Mouse (Mus musculus): ENCODE measurements around the gene Itpk1. TPM values are rescaled to one million over a fixed set of nuclear protein-coding genes. Genes with fewer than 3 reads are reported as not detected.

The Itpk1 gene
- total RNA-seq (2021) = 10 to 100 TPM; 69.2 to 70.5 TPM
- long read RNA-seq, transcript Itpk1-201 (10 exons, 2,918 nt) = major isoform, 40 of 56 reads
- long read RNA-seq, partial matches to known transcripts = 1 of 56 reads
- long read RNA-seq, other reads (novel, unspliced or antisense) = 15 of 56 reads

GRCm38 (mm10) chr12:102704457-102705198 lies at the start of gene Itpk1:
Itpk1 (minus strand) TSS chr12:102704930.
- DNase-seq (ENCODE audit: low spot score in 2 of 2) = peak; percentile 50 to 51

GRCm38 (mm10) chr12:102748256-102748655 lies 43.5 kb upstream of the Itpk1 start:
- no peak for DNase-seq (ENCODE audit: low spot score in 2 of 2)

GRCm38 (mm10) chr12:102744839-102745238 lies 40.1 kb upstream of the Itpk1 start:
- DNase-seq (ENCODE audit: low spot score in 2 of 2) = no peak

- peak; percentile 87 to 91 for DNase-seq (ENCODE audit: low spot score in 2 of 2)
Observed at GRCm38 (mm10) chr12:102743589-102744574, 39.2 kb upstream of the Itpk1 start, which contains the start of the genes Moap1 and Tmem251. Moap1 (minus strand) TSS chr12:102743661. Tmem251 (plus strand) TSS chr12:102743762.

DNA sequence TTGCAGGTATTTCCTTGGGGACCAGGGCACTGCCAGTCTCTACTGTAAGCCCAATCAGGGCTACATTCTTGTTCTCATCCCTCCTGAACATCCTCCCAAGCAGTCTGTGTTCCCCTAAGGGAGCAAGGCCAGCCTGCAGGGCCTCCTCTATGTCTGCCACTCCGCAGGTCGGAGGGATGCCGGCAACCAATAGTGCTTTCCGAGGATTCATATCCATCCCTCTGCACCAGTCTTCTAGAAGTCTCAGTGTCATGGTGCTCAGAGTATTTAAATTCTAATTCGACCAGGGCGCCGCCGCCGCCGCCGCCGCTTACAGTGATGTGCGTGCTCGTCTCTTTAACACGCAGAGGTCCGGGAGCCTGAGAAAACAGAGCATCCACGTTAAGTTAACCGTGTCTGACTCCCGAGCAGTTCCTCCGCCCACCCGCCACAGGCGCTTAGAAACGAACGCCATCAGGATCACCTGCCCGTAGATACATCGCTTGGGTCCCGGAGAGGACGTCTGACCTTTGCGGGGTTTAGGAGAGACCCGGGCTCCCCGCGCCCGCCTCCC lies 38.4 kb upstream of the Itpk1 start:
- peak in 1 of 2 experiments; percentile 39 for DNase-seq (ENCODE audit: low spot score in 2 of 2)

DNA sequence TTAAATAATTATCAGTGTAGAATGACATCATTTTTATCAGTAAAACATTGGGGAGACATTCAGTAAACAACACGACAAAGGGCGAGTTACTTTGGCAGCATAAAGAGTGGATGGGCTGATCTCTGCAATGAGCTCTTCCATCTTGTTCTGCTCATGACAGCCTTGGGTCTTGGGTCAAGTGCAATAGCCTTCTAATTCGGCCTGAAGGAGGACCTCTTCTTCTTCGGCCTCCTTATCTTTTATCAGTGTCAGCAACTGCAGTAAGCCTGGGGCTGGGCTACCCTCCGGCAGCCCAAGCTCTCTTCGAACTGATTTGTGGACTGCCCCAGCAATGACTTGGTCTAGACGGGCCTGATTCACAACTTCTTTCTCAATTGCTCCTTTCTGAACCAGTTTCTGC lies 37.3 kb upstream of the Itpk1 start:
- DNase-seq (ENCODE audit: low spot score in 2 of 2) = no peak

DNA sequence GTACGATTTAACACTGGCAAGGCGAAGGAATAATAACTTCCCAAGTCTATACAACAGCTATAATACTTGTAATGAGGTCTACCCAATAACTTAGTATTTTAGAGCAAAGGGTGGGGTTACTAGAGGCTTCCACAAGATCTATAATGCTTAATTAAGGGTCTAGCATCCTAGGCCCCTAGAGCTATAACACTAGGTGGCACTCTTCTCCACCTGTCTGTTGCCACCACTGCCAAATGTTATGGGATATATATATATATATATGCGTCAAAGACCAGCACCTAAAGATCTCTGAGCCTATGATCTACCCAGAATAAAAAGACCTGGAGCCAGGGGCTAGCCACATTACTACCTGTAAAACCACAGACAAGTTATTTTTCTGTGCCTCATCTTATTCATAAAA lies 35.6 kb upstream of the Itpk1 start:
- DNase-seq (ENCODE audit: low spot score in 2 of 2) = no peak

DNA sequence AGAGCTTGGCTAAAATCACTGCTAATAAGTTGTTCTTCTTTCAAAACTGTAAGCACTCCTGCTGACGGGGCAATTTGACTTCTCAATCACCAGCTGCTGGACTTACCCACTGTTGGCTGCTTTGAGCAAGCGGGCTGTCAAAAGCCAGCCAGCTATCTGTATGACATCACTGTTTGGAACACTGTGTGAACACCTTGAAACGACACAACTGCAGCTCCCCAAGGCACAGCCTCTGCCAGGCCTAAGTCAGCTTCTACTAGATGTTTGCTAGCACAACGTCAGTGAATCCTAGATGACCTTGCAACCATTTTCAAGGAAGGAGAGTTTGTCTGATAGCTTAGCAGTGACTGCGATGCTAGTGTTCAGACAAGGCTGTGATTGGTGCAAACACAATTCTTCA lies 34.4 kb upstream of the Itpk1 start:
- no peak for DNase-seq (ENCODE audit: low spot score in 2 of 2)

DNA sequence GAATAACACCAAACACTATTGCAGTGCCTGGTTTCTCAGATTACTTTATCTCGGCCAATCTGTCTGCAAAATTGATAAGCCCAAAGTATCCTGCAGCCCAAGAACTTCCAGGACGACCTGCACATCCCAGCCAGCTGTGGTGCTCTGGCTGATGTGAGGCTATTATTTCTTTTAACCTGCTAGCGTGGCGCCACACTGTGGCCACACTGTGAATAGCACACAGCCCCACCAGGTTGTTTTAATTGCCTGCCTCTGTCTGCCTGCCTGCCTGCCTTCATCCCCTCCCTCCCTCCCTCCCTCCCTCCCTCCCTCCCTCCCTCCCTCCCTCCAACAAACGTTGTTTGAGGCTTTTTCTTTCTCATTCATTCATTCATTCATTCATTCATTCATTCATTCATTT lies 28.7 kb upstream of the Itpk1 start:
- no peak for DNase-seq (ENCODE audit: low spot score in 2 of 2)

- DNase-seq (ENCODE audit: low spot score in 2 of 2) = peak in 1 of 2 experiments; percentile 43
Observed at GRCm38 (mm10) chr12:102730798-102731619, 26.3 kb upstream of the Itpk1 start.

- DNase-seq (ENCODE audit: low spot score in 2 of 2) = peak; percentile 63 to 82
Observed at GRCm38 (mm10) chr12:102729855-102730797, 25.4 kb upstream of the Itpk1 start.

- DNase-seq (ENCODE audit: low spot score in 2 of 2) = peak in 1 of 2 experiments; percentile 48
Observed at GRCm38 (mm10) chr12:102725761-102726175, 21.0 kb upstream of the Itpk1 start.

DNA sequence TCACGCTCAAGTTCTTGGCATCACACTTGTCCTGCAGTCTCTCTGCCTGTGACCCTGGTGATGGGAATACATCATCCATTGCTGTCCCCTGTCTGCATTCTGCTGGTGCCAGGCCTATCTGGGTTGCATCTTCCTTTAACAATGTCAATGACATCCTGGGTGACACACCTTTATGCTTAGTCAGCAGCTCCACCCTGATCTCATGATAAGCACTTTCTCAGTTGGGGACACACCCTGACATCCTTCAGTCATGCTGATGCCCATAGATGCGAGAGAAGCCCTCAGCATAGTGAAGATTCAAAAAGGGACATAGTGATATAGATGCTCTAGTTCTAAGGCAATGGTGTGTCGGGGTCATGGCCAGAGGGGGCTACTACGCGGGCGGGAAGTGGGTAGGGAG lies 20.4 kb upstream of the Itpk1 start:
- DNase-seq (ENCODE audit: low spot score in 2 of 2) = no peak

GRCm38 (mm10) chr12:102723861-102724260 lies 19.1 kb upstream of the Itpk1 start:
- no peak for DNase-seq (ENCODE audit: low spot score in 2 of 2)

DNA sequence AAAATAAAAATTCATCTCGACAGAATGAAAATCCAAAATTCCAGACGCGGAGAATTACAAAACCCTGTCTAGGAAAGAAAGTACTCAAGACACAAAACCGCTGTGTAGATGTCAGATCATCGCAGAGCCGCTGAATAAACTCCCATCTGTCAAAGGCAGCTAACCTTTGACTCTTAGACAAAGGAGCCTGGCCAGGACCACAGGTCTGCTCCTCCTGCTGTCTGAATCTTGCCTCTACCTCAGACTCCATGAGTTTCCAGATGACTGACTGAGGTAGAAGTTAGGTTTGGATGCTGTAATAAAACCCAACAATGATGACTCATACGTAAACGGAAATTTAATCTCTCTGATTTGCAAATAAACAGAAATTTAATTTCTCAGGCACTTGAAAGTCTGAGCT lies 18.2 kb upstream of the Itpk1 start:
- DNase-seq (ENCODE audit: low spot score in 2 of 2) = no peak

DNA sequence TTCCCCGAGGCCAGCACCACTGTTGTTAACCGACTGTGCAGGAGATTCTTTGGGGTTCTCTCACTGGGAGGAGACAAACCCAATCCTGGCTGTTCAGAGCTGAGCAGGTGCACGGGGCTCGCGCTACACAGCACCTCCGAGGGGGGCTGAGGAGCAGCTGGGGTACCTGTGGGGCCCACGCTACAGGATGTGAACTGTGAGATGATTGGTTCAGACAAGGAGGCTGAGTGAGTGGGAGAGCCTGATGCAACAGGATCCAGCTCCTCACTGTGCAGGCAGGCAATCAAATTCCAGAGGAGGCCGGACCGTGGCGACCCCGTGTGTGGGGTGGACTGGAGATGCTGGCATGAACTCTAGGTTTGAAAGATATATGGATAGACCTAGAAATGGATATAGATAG lies 17.7 kb upstream of the Itpk1 start:
- DNase-seq (ENCODE audit: low spot score in 2 of 2) = no peak

DNA sequence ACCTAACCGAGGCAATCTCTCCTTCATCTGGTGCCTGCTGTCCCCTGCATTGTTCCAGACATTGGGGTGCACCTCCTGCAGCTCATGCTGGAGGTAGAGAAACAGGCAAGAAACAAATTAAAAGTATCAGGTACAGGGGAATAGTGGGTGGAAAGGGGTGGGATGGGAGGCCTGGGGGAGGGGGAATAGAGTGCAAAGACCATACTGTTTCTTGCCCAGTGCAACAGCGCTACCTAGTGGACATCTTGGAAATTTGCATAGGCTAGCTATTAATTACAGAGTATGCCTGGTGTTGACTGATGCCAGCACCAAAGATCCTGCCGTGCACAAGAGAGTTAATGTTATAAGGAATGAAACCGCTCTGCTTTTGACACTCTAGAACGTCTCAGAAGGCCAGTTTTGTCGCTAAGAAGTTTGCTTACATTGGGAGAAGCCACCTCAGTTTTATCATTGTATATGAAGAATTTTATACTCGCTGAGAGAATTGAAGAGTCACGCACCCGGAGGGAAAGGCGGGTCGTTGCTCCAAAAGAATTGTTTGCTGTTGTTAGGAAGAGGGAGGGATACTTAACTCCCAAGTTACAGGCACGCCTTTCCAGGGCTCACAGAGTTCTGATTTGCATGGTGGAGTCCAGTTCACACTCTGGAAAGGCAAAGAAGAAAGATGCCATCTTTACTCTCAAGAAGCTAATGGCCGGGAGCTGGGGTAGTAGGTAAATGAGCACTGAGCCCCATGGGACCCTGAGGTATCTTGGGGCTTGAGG lies 15.0 kb upstream of the Itpk1 start:
- no peak for DNase-seq (ENCODE audit: low spot score in 2 of 2)

- no peak for DNase-seq (ENCODE audit: low spot score in 2 of 2)
Observed at GRCm38 (mm10) chr12:102714654-102715395, 10.1 kb upstream of the Itpk1 start.

Measured in layer of hippocampus, adult 18-20 months (tissue).